Mouse (Mus musculus) kidney, adult 9 months (tissue): ENCODE results near the gene Adcy10.
A peak's percentile ranks its signal among the peaks of the same experiment; 100 is the strongest.

Source experiments
- DNase-seq: peaks from one replicate; pipeline ENCODE4 v3.0.0; 2022

Adcy10 gene

DNA sequence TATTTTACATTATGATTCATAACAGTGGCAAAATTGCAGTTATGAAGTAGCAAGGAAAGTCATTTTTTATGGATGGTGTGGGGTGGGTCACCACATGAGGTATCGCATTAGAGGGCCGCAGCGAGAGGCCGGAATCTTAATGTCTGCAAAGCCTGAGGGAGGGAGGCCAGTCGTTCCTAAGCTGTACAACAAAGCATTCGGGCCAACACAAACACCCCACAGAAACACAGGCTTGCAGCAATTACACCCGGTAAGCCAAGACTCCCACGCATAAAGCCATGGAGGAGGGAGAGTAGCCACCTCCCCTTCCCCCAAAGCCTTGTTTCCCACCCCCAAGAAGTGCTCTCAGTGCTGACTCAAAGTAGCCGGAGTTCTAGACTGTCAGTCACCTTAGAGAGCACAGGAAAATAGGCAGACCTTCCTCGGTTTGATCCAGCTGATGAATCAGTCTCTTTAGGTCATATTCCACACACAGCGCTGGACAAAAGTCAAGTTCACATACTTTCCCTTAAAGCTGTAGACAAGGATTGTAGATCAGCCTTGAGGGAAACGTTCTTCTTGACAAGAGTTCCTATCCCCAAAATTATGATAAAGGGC, 51.2 kb downstream of the Adcy10 start:
- peak; percentile 13 for DNase-seq

DNA sequence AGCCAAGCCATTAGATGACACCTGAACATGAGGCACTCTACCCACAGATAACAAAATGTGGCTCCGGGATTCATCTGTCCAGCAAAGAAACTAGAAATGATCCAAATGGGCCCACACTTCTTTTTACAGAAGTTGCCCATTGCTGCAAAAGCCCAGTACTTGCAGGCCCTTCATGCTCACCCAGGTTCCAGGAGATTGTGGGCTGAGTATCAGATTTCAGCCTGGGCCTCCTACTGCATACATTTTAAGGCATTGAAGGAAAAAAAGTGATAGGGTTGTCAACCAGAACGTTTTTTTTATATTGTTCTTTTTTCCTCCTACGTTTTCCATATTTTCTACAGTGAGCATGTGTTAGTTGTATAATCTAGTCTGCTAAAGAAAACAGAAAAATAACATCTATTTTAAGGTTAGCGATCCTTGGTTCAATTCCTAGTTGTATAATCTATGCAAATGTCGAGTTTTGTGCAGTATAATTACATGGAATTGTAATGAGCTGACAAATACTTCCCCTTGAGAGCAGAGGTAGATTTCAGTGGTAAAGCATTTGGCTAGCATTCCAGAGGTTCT, 52.3 kb downstream of the Adcy10 start:
- DNase-seq, result no peak

DNA sequence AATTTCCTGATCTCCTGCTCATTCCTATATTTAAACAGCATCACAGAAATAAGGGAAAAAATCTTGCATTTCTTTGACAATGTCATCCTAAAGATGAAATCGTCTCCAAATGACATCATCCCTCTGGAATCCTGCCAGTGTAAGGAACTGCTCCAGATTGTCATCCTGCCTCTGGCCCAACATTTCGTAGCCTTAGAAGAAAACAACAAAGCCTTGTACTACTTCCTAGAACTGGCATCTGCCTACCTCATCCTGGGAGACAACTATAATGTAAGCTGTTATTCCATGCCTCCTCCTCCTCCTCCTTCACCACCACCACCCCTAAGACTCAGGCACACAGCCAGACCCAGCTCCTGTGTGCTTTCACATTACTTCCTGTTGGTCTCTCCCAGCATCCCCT, 71.7 kb downstream of the Adcy10 start:
- DNase-seq, result no peak

DNA sequence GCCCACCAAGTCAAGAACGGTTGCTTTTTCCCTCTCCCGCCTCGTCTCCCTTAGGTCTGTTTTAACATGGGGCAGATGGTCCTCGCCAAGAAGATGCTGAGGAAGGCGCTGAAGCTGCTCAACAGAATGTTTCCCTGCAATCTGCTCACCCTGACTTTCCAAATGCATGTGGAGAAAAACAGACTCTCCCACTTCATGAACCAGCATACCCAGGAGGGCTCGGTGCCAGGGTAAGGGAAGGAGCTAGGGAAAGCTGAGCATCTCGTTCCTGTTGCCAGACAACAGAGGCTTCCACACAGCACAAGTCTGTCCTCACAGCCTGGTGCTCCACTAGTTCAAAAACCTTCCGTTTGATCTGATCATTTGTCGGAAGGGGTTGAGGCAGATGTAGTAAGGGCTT, 74.1 kb downstream of the Adcy10 start:
- no peak for DNase-seq

DNA sequence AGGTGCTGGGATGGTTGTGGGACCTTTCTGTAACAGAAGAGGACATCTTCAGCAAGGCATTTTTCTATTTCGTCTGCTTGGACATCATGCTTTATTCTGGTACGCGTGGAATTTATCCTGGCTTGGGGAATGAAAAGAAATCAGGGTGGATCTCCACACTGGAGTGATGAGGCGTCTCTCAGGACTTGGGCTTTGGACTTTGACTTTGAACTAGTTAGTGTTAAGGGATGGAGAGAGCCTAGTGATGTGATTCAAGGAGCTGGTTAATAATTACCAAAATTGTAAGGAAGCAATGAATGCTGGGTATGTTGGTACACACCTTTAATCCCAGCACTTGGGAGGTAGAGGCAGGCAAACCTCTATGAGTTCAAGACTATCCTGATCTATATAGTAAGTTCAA, 80.3 kb downstream of the Adcy10 start:
- peak; percentile 81 for DNase-seq

DNA sequence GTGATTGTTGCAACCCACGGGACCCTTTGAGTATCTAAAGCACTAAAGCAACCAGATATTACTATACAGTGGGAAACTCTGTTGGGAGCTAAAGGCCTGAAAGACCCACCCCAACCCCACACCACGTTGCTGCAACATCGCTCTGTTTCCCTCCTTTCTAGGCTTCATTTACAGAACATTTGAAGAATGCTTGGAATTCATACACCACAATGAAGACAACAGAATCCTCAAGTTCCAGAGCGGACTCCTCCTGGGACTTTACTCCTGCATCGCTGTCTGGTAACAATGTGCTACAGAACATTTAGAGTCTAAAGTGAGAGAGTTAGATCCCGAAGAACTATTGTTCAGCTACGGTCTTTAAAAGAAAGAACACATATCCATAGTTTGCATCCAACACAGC, 82.5 kb downstream of the Adcy10 start:
- DNase-seq, result no peak

DNA sequence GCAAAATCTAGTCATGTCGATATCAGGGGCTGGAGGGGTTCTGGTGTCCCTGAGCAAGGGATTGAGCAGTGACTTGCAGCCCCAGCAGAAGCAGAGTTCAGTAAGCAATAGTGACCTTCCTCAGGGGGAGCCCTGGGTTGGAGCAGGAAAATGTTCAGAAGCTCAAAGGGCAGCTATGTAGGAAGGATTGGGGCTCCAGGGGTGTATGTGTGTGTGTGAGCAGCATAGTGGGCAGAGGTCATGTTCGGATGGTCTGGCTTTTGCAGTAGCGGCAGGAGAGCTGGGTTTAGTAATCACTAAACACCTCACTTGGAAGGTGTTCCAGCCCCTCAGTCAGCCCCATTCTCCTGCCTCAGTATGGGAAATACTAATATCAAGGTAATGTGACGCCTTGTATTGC, 91.0 kb downstream of the Adcy10 start:
- DNase-seq, result no peak

DNA sequence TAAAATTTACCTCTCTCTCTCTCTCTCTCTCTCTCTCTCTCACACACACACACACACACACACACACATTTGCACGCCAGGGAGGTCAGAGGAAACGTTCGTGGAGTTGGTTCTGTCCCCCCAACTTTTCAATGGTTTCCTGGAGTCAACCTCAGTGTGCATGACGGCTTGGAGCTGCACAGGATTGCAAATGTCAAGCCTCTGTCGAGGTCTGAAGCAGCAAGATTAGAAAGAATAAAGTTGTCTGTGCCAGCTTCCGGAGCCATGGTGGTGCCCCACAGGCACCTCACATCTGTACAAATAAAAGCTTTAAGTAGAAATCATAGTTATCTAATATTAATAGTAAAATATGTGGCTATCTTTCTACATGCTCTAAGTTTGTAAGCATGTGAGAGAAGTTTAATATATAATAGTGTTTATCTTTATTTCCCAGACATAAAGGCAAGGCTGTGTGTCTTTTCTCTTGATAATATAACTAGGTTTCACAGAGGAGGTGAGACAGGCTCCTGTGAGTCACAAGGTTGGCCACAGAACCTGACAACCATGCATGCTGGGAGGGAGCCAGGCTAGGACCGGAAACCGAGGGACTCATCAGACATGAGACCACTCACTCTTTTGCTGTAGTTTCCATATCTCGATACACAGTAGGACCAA, 91.6 kb downstream of the Adcy10 start:
- no peak for DNase-seq

DNA sequence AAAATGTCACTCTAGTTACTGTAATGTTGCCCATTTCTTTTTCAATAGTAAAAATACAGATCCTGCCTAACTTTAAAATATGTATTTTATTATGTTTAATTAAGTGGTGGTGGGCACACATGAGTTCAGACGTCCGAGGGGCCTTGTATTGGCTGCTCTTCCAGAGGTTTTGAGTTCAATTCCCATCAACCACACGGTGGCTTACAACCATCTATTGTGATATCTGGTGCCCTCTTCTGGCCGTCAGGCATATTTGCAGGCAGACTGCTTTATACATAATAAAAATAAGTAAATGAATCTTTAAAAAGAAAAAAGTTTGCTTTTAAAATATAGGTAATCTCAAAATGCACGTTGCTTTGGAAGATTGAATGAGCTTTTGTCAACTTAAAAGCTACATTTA, 94.3 kb downstream of the Adcy10 start:
- no peak for DNase-seq

DNA sequence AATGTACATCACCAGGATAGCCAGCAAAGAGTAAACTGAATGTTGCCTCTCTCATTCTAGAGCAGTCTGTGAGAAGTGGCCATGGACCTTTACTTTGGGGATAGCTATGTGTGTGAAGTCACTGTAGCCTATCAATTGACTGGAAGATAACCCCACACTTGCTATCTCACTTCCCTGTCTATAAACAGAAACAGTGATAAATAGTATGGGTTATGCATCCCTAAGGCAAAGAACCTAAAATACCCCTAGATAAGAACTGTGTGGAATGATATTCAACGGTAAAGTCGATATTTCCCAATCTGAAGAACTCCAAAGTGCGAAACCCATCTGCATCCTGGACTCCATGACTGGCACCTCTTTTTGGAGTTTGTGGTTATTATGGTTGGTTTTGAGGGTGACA, 96.3 kb downstream of the Adcy10 start:
- DNase-seq, result no peak

DNA sequence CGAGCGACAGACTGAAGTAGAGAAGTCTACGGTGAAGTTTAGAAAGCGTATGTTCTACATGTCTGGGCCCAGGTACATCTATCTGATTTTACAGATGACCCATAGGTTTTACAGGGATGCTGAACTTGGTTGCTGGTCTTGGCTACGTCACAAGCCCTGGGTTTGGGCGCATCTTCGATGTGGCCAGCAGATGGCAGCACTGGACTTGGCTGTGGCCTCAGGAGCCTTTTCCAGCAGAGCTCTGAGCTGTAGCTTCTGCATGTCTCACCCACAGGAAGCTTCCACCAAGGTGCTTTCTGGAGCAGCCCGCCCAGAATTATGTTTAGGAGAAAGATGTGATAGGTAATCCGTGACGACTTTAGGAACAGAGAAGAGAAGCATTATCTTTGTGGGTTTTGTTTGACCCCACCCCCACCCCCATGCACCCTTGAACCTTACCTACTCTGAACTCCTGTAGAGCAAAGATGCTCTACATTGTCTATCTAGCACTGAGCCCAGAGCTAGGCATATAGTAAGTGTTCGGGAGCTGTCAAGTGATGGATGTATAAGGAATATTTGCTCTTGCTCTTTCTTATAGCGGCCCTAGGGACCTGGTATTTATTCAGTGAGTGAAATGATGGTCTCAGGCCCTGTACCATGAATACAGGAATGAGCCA, 98.7 kb downstream of the Adcy10 start:
- peak; percentile 93 for DNase-seq

DNA sequence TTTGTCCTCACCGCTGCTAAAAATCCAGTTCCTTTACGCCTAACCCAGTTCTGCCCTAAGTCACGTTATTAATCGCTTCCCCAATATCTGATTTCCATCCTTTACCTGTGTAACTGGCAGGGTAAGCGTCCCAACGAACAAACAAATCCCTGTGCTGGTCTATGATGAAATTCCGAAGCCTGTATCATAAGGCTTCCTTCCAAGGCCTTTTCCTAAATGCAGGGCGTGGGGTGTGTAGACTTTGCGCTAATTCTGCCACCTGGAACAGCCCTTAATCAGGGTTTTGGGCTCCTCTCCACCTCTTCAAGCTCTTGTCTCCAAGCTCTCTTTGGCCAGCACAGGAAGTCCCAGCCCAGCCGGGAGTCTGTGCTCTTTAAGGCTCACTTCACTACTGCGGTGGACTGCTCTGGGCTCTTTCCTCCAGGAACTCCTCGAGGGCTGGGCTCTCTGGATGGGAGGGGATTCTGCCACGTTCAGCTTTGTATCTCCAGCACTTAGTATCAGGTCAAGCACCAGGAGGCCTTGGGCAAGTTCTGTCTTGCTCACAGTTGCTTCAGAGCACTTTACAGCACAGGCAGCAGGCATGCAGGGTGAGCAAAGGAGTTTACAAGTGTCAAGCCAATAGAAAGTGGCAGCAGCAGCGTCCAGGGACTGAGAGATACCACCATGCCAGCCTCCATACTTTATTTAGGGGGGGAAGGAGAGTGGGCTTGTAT, 100.6 kb downstream of the Adcy10 start:
- no peak for DNase-seq

DNA sequence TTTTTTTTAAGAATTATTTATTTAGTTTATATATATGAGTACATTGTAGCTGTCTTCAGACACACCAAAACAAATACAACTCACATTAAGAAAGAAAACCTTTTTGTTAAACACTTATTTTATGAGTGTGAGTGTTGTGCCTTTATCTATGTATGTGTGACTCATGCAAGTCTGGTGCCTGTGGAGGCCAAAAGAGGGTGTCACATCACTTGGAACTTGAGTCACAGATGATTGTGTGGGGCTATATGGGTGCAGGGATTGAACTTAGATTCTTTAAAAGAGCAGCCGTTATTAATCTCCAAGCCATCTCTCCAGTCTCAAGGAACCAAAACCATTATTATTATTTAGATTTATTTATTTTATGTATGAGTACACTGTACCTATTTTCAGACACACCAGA, 101.4 kb downstream of the Adcy10 start:
- no peak for DNase-seq

DNA sequence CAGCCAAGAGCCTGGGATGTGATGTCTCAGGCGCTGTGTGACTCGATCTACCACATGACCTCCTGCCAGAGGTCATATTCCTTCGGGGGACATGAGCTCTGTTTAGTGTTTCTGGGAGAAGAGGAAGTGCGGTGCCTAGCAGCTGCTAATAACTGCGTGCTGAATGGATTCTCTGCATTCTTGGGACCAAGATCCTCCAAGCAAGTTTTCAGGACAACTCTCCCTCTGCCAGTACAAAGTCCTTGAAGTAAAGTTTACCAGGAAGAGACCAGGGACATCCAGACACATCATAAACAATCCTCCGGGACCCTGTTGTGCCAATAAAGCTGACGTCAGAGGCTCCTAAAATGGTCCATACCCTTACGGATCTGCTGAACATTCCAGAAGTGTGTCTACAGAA, 102.9 kb downstream of the Adcy10 start:
- DNase-seq, result no peak

DNA sequence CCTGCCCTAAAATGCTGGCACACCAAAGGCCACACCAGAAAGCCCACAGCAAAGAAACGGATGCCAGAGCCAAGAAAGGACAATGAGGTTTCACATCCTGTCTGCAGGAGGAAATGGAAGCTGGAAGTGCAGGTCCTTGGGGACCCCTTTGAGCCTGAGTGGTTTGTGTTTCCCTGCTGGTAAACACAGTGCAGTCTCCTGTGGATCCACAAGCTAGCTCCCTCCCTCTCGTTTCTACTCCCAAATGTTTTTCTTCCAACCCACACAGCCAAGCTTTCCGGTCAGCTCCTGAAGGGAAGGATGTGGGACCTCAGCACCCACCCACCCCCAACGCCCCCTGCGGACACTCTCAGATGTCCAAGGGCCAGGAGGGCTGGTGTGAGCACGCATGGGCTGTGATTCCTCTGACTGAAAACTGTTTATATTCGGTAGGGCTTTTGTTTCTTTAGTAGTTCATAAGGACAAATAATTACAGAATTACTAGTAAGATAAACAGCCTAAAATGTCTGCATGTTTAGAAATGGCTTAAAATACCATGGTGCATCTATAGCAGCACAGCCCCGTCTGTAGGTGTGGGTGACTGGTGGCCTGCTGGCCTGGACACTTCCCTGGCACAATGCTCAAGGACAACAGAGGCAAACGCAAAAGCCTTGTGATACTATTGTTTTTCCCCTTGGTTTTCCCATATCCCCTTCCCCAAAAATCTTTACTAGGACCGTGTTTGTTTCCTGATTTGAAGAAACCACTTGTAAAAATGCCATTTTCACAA, 104.5 kb downstream of the Adcy10 start:
- DNase-seq, result peak; percentile 75

DNA sequence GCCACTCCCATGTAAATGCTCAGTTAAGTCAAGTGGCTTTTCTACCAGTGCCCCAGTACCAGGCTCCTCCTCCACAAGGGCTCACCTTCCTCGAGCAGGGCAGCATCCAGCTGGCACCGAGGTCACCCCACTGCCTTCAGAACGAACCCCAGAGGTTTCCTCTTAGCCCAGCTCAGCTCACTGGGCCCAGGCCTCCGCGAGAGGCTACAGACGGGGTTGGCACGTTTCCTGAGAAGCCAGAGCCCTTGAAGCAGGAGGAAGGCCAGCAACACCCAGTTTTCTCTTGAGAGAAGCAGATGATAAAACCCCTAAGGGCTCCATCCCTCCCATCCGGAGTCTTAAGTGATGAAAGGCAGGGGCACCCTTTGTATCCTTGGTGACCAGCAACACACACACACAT, 105.8 kb downstream of the Adcy10 start:
- no peak for DNase-seq

DNA sequence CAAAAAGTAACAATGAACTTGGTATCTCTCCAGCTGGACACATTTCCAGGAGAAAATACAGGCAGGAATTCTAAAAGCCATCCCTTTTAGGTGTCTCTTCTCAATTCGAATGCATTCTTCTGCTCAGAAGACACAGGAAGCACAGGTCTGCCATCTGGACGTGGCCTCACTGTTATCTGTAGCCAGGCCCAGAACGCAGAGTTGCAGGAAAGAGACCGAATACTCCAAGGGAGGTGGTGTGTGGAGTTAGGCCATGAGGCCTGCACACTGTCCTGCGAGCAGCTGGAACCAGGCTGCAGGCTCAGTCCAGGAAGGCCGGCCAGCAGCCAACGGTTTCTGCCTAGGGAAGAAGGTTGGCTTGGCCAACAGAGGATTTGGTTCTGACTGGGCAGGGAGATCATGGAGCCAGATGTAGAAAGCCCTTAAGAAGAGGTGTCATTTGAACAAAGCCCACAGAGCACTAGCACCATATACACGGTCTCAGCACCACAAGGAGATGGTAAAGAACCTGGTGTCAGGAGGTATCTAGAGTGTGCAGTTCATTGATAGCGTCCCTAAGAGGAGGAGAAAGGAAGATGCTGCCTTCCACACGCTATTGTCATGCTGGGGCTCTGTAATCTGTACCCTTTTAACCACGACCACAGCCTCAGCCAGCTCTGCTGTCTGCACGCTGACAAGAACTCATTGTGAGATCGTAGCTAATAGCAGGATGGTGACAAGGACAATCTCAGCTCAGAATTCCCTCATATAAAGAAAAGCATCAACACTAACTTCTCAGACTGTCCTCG, 107.5 kb downstream of the Adcy10 start:
- no peak for DNase-seq

DNA sequence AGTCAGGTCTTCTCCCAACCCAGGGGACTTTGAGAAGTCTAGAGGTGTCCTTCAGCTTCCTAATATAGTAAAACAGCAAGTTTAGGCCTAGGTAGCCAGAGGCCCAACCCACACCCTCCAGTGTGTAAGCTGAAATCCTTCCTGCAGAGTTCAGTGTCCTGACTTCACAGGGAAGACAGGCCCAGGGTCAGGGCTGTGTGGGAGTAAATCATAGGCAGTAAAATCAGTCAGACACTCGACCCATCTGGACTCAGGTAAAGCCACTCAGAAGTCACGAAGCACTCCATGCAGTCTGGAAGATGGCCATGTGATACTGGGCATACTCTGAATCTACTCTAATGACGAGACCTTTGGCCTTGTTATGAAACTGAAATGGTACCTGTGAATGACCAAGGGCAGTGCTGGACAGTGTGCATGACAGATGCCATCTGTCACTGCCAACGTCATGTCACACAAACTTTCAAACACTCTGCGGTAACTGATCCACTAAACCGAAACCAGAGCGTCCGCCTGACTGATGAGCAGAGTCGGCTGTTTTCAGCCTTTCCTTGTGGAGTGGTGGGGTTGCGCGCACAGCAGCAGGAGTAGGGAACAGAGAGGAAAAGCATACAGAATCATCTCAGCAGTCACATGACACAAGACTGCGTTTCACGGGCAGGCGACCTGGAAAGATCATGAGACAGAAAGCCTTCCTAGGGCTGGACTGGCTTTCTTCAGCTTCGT, 109.9 kb downstream of the Adcy10 start:
- no peak for DNase-seq

DNA sequence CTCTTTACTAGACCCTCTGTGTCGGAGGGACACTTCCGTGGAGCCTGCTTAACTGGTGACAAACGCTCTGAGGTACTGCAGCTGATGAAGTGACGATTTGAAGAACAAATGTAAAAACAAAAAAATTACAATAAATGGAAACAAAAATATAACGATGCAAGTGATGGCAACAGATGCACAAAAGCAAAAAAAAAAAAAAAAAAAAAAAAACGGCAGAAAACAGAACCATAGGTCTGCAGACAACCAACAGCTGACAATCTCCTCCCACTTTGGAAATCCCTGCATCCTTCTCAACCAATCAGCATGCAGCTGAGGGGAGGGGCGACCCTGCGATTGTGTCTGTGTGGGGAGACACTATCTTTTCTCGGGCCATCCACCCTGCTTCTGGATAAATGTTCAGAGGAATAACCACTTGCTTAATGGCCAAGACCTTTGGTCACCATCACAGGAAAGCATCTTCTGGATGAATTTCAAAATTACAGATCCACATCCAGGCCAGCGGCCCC, 116.8 kb downstream of the Adcy10 start:
- no peak for DNase-seq

DNA sequence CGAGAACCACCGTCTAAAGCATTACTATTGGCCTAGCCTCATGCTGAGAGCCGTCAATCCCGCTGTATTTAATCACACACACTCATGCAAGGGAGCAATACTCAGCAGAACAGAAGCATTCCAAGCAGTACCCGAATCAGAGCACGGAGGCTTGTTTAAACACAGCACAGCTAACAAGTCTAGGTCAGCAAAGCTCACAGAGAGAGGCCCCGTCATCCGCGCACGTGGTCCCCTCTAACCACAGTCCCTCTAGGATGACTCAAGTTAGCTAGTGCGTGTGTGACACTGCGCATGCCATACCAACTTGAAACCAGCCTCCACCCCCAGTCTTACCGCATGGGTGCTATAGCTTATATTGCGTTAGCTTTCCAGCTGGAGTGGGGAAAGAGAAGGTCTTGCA, 118.2 kb downstream of the Adcy10 start:
- DNase-seq, result no peak

DNA sequence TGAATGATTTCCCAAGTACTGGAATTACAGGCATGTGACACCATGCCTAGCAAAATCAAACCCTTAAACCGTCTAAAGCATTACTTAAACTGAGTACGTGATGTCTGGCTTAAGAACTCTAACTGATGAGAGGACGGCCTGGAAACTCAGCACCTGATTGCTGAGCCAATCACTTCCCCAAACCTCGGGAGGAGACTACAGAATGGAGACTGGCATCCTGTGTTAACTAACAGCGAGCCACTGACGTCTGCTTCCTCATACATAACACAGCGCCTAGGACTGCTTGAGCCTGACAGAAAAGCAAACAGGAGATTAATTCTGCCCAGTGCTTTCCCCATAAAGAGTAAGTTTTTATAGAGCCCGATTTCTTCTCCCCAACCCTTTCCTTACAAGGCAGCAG, 119.2 kb downstream of the Adcy10 start:
- no peak for DNase-seq
